Mouse (Mus musculus) thymus, adult 2 months (tissue): Measurements from ENCODE around the gene Pigq. TPM values are rescaled to one million over a fixed set of nuclear protein-coding genes. Genes with fewer than 3 reads are reported as not detected.

Experiments used
- DNase-seq: peaks from one replicate; pipeline ENCODE4 v3.0.0; 2021
- H3K27ac ChIP-seq: fragments of 200-500 bp; 2 replicates; pipeline ENCODE4 v1.5.1; 2012; ENCODE audit warnings: low read length, control low read depth; ENCODE audit not compliant: control insufficient read depth, insufficient read depth
- H3K27me3 ChIP-seq: fragments of 200-500 bp; 2 replicates; pipeline ENCODE4 v1.6.1; 2012; ENCODE audit warnings: mild to moderate bottlenecking, low read length, moderate library complexity, mixed read lengths; ENCODE audit not compliant: control insufficient read depth, insufficient read depth
- H3K36me3 ChIP-seq: fragments of 200-500 bp; 2 replicates; pipeline ENCODE4 v1.6.1; 2012; ENCODE audit warnings: mild to moderate bottlenecking, low read length, moderate library complexity; ENCODE audit not compliant: control insufficient read depth, insufficient read depth
- H3K4me1 ChIP-seq: fragments of 200-500 bp; replicated peaks from 2 replicates; pipeline ENCODE4 v1.6.1; 2012; ENCODE audit warnings: low read length; ENCODE audit not compliant: control insufficient read depth, insufficient read depth
- H3K4me3 ChIP-seq: fragments of 200-500 bp; 2 replicates; pipeline ENCODE4 v1.5.1; 2012; ENCODE audit warnings: mild to moderate bottlenecking, low read length, control low read depth, moderate library complexity; ENCODE audit not compliant: control insufficient read depth, insufficient read depth
- CTCF ChIP-seq: fragments of 200-500 bp; IDR thresholded peaks from 2 replicates; pipeline ENCODE4 v1.5.1; 2012; ENCODE audit warnings: mild to moderate bottlenecking, control low read depth, low read length, moderate library complexity, borderline replicate concordance; ENCODE audit not compliant: control insufficient read depth, poor library complexity, insufficient read depth; ENCODE audit errors: extremely low read depth
- POLR2A ChIP-seq: fragments of 200-500 bp; IDR thresholded peaks from 2 replicates; pipeline ENCODE4 v1.6.1; 2012; ENCODE audit warnings: mild to moderate bottlenecking, low read length, control low read depth, moderate library complexity; ENCODE audit not compliant: control insufficient read depth, poor library complexity, insufficient read depth; ENCODE audit errors: extremely low read depth
- WGBS: fragments of 180-500 bp; shearing (Covaris S2); methylation state at CpG from one replicate; pipeline ENCODE4 v1.1.7; 2018; 5-methylcytosine and 5-hydroxymethylcytosine counted together
- polyA plus RNA-seq: library from polyadenylated mRNA; depleted of rRNA; stranded (reverse); fragments of >200 nt; gene quantifications from 2 replicates; pipeline ENCODE4 v1.2.3, GENCODE M21; 2012; rRNA removed

The Pigq gene
- 133 and 134 TPM in 2 replicates for polyA plus RNA-seq

DNA sequence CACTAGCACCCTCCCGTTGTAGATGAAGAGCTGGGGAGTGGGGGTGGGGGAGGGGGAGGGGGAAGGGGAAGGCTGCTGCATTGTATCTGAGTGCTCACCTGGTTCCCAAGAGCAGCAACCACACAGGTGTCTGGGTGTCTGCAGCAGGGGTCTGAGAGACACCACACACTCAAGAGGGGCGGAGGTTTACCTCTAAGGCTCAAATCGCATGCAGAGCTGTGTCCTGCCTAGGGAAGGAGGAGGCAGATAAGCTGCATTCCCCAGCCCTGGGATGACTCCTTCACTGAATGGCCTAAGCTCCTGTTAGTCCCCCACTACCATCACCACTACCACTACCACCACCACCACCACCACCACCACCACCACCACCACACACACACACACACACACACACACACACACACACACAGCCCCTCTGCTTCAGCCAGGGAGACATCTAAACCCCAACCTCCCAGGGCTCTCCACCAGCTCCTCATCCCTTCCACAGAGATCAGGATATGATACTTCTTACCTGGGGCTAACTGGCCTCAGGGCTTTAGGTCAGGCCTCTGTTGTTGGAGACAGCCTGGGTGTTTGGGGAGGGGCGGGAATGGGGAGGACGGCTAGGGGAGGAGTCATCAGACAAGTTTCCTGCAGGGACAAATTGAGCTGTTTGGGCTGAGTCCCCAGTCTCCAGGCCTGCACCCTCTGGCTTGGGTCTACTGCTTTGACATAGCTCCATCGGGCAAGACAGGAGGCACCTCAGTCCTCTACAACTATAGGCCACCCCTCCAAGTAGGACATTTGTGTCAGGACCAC is at the start of gene Pigq, which contains the start of gene Nhlrc4:
Pigq (minus strand) TSS at position 571 of the 798 bp plus-strand sequence.
Nhlrc4 (minus strand) TSS at position 596 of the 798 bp plus-strand sequence.
- H3K36me3 ChIP-seq, result no peaks in the 10 kb centered on the region
- 89% methylated on average over 4 of the region's 6 CpGs for WGBS
- H3K27ac ChIP-seq, result no peak within 1 kb of the TSS

GRCm38 (mm10) chr17:25993489-25993888 is 48.8 kb upstream of the Pigq start:
- DNase-seq, result no peak
- Histone ChIP-seq H3K36me3 (no peaks in the 10 kb centered on the region), H3K27ac (no peak overlapping the region), H3K27me3 (no peaks in the 10 kb centered on the region), H3K4me3 (no peak overlapping the region), H3K4me1 (no peaks in the 10 kb centered on the region)
- 91% methylated on average over 3 of the region's 3 CpGs for WGBS
- TF ChIP-seq CTCF, result no peak
- TF ChIP-seq POLR2A, result no peak

More for the DNA sequence above, at the start of gene Pigq, which contains the start of gene Nhlrc4:
- no peak within 1 kb of the TSS for H3K4me3 ChIP-seq
- TF ChIP-seq CTCF (no peak), POLR2A (no peak)
- no peak for DNase-seq
- peaks cover 7% of the 10 kb centered on the region for H3K4me1 ChIP-seq
- no peaks in the 10 kb centered on the region for H3K27me3 ChIP-seq

GRCm38 (mm10) chr17:25992274-25992673 is 47.5 kb upstream of the Pigq start:
- Histone ChIP-seq H3K4me3 (no peak overlapping the region), H3K27ac (no peak overlapping the region), H3K27me3 (no peaks in the 10 kb centered on the region), H3K36me3 (no peaks in the 10 kb centered on the region), H3K4me1 (no peaks in the 10 kb centered on the region)
- no peak for TF ChIP-seq CTCF
- no peak for TF ChIP-seq POLR2A
- whole genome bisulfite sequencing, result 95% methylated on average over 4 of the region's 4 CpGs
- no peak for DNase-seq

DNA sequence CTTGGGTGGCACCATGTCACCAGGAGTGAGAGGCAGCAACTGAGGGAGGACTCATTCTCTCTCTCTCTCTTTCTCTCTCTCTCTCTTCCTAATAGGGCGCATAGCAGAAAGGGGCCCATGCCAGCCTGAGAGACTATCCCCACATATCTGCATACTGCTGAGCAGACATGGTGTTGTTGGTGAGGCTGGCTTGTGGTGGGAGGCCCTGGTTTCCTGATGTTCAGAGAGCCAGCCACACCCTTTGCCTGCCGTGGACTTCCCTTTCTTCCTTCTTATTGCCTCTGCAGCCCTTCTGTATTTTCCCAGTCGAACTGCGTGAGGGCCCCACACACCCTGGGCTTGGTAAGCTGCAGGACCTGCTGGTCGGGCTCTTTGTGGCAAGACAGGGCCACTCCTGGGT is 45.6 kb upstream of the Pigq start:
- H3K4me1 ChIP-seq, result peaks cover 3% of the 10 kb centered on the region; the same call in 1 of the 2 replicates
- 27% methylated on average over 5 of the region's 5 CpGs for WGBS

GRCm38 (mm10) chr17:25985306-25986294 is 40.9 kb upstream of the Pigq start, which contains the start of gene Capn15:
TSS of gene Capn15 (minus strand) at chr17:25985796.
- WGBS, result under 1% methylated on average over 91 of the region's 91 CpGs
- H3K27ac ChIP-seq, result no peak within 1 kb of the TSS
- H3K4me3 ChIP-seq, result peak within 1 kb of the TSS; percentile 75
- peaks cover 11% of the 10 kb centered on the region for H3K4me1 ChIP-seq
- TF ChIP-seq CTCF (peak; percentile 24; the same call in 1 of the 2 replicates), POLR2A (peak; percentile 65)
- H3K27me3 ChIP-seq, result no peaks in the 10 kb centered on the region
- DNase-seq, result peak; percentile 91
- no peaks in the 10 kb centered on the region for H3K36me3 ChIP-seq

More for the DNA sequence above, 45.6 kb upstream of the Pigq start:
- no peak for TF ChIP-seq CTCF
- no peak for TF ChIP-seq POLR2A
- Histone ChIP-seq H3K36me3 (no peaks in the 10 kb centered on the region), H3K27me3 (no peaks in the 10 kb centered on the region), H3K4me3 (no peak overlapping the region), H3K27ac (no peak overlapping the region)
- no peak for DNase-seq

GRCm38 (mm10) chr17:25984556-25985305 is 40.0 kb upstream of the Pigq start:
- H3K4me3 ChIP-seq, result peak overlapping the region; percentile 75
- 10% methylated on average over 17 of the region's 17 CpGs for WGBS
- peaks cover 11% of the 10 kb centered on the region for H3K4me1 ChIP-seq
- H3K27ac ChIP-seq, result no peak overlapping the region
- no peaks in the 10 kb centered on the region for H3K27me3 ChIP-seq
- TF ChIP-seq POLR2A, result no peak
- TF ChIP-seq CTCF, result no peak
- no peaks in the 10 kb centered on the region for H3K36me3 ChIP-seq
- DNase-seq, result no peak
